Mouse (Mus musculus): ENCODE data around the gene Arf5.

DNA sequence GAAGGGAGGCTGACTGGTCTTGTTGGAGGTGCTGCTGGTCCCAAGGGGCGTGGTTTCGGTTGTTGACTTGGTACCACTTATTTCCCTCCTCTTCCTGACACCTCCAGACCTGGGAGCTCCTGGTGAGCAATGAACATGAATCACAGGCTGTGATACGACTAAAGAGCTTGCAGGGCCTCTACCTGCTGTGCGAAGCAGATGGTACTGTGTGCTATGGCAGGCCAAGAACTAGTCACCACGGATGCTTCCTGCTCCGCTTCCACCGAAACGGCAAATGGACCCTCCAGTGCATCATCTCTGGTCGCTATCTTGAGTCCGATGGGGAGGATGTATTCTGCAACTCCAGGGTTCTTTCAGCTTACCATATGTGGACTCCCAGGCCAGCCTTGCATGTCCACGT lies 6.5 kb downstream of the Arf5 start:
- TF ChIP-seq CTCF (IDR thresholded peaks at IDR 0.05; ENCODE audit: low read depth, low read length) (no peak), EP300 (IDR thresholded peaks at IDR 0.05; ENCODE audit: insufficient read depth, low read depth, low read length) (no peak), POLR2A (IDR thresholded peaks at IDR 0.05; ENCODE audit: insufficient read depth, low read length) (no peak)
